Mouse (Mus musculus) granulocyte monocyte progenitor cell, adult 5-6 weeks (primary cell): ENCODE data around the gene Plekhb2. TPM values are rescaled to one million over a fixed set of nuclear protein-coding genes. Genes with fewer than 3 reads are reported as not detected.

Experiments
- ATAC-seq: replicated peaks from 2 replicates; pipeline ENCODE4 v1.8.0; 2016; ENCODE audit warnings: mild to moderate bottlenecking, moderate TSS enrichment, inconsistent platforms; ENCODE audit not compliant: poor library complexity, severe bottlenecking
- total RNA-seq, 2 experiments: library from RNA; stranded (forward) in 1 of 2; stranded (reverse) in 1 of 2; fragments of 200-712, 200-1000 nt in 1 of 2; fragments of >200 nt in 1 of 2; fragmentation: Nextera tagmentation in 1 of 2; gene quantifications; 2 replicates each; pipeline ENCODE4 v1.2.3; 2014 to 2017

Gene Plekhb2
- total RNA-seq, 2 experiments from 2014 or later: 16.4 to 29.6 TPM

GRCm38 (mm10) chr1:34864243-34864642 is 14.5 kb downstream of the Plekhb2 start:
- ATAC-seq: no peak

- ATAC-seq: no peak
Measured at GRCm38 (mm10) chr1:34865866-34866265, 16.1 kb downstream of the Plekhb2 start.

- peak; percentile 100 for ATAC-seq
Measured at GRCm38 (mm10) chr1:34866815-34867573, 17.2 kb downstream of the Plekhb2 start.

- no peak for ATAC-seq
Measured at GRCm38 (mm10) chr1:34867574-34867955, 17.8 kb downstream of the Plekhb2 start.

DNA sequence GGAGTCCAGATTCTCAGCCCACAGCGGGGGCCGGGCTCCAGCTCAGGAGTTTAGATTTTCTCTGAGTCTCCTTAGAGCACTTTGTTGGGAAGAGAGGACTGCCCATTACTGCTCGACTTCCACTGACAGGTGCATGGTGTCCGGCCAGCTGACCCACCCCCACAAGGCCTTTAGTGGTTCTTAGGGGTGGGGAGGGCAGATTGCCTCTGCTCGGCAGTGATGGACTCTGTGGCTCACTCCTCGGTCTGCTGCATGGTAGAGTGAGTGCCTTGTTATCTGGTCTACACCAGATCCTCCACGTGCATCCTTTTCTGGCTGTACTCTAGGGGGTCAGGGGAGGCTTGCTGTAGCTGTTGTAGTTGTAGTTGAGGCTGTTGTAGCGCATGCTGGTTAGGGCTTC is 18.6 kb downstream of the Plekhb2 start:
- no peak for ATAC-seq

DNA sequence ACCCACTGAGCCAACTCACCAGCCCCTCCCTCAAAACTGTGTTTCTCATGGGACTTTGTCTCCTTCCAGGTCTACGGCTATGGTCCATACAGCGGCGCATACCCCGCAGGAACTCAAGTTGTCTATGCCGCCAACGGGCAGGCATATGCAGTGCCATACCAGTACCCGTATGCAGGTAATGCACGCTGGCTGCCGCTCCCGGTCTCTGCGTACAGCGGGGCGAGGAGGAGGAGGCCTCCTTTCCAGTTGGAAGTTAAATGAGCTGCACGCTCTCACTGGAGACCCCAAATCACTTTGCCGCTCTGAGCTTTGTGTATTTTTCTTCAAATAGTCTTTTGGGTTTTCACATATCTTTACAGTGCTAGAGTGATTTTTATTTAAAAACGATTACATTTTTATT is 19.5 kb downstream of the Plekhb2 start:
- no peak for ATAC-seq

- ATAC-seq: no peak
Measured at GRCm38 (mm10) chr1:34871170-34871569, 21.4 kb downstream of the Plekhb2 start.

GRCm38 (mm10) chr1:34873551-34873950 is 23.8 kb downstream of the Plekhb2 start:
- ATAC-seq: no peak

DNA sequence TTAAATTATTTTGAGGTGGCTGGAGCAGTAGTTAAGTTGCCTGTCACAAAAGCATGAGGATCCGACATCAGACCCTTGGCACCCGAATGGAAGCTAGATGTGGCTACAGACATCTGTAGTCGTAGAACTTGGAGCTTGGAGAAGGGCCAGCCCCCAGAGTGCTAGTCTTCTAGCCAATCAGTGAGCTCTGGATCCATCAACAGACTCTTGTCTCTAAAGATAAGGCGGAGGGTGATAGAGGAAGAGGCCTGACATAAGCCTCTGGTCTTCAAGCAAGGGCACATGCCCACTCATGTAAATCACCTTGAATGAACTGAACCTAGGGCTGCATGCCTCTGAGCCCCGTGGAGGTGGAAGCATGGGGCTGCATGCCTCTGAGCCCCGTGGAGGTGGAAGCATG is 29.8 kb downstream of the Plekhb2 start:
- no peak for ATAC-seq

- no peak for ATAC-seq
Measured at GRCm38 (mm10) chr1:34883776-34884175, 34.0 kb downstream of the Plekhb2 start.

GRCm38 (mm10) chr1:34891559-34892289 is 41.9 kb downstream of the Plekhb2 start:
- no peak for ATAC-seq

GRCm38 (mm10) chr1:34892466-34892865 is 42.7 kb downstream of the Plekhb2 start:
- ATAC-seq: no peak

- no peak for ATAC-seq
Measured at GRCm38 (mm10) chr1:34893331-34893730, 43.6 kb downstream of the Plekhb2 start.

DNA sequence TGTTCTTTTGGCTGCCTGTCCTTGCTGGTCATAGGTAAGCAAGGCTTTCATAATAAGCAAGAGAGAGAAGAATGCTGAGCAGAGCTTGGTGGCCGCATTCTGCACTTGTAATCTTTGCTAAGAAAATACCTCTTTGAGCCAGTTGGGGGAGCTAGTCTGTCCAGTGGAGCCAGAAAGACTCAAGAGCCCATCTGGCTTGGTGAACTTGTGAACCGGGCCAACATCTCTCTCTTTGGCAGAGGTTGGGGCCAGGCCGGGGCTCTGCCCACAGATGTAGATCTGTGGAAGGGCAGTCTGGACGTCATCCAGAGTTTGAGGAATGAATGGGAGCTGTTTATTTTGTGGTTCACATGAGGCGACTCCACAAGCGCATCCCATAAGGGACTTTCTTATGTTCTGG is 44.1 kb downstream of the Plekhb2 start:
- 0 out of 2 replicates have a peak, but pooled peaks have one; percentile 20 for ATAC-seq

DNA sequence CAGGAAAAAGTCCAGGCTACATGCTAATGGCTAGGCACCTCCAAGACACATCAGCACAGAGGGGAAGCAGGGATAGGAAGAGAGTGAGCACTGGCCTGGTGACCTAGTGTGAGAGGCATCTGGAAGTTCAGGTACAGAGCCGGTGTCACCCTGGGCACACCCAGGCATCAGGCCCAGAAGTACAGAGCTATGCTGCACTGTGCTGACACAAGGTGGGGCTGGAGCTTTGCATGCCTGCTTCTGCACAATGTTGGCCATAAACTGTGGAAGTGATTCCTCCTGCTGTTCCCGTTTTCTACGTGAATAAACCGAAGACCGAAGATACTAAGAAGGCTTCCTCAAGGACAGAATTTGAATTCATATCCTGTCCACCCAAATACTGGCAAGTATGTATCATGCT is 46.3 kb downstream of the Plekhb2 start:
- ATAC-seq: no peak

- ATAC-seq: peak; percentile 65; the same call in 1 of the 2 replicates
Measured at GRCm38 (mm10) chr1:34896898-34897297, 47.1 kb downstream of the Plekhb2 start.

DNA sequence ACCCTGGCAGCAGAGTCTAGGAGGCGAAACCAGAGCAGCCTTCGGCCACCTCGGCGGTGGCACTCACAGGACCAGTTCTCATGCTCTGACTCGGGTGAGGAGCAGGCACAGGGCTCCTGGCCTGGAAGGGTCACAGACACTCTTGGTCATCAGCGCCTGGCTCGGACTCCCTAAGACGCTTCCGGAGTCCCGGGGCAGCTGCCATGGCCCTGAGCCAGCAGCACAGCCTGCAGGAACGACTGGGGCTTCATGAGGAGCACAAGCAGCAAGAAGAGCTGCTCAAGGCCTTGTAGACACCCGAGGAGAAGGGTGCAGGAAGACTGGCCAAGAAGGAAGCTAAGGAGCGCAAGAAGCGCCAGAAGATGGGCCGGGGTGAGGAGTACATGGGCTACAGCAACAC is 78.9 kb downstream of the Plekhb2 start:
- ATAC-seq: no peak

Other genes with a start within 250 kb of the Plekhb2 start
- 45.7 and 55.5 TPM in 2 replicates for gene Fam168b, start 6.9 kb upstream of the Plekhb2 start, total RNA-seq (2014; fragmentation: Nextera tagmentation)
- gene Fam168b, start 6.9 kb upstream of the Plekhb2 start, total RNA-seq (2017): 54.2 and 59.6 TPM in 2 replicates